Mouse (Mus musculus): ENCODE measurements around the gene Tsr1.

DNA sequence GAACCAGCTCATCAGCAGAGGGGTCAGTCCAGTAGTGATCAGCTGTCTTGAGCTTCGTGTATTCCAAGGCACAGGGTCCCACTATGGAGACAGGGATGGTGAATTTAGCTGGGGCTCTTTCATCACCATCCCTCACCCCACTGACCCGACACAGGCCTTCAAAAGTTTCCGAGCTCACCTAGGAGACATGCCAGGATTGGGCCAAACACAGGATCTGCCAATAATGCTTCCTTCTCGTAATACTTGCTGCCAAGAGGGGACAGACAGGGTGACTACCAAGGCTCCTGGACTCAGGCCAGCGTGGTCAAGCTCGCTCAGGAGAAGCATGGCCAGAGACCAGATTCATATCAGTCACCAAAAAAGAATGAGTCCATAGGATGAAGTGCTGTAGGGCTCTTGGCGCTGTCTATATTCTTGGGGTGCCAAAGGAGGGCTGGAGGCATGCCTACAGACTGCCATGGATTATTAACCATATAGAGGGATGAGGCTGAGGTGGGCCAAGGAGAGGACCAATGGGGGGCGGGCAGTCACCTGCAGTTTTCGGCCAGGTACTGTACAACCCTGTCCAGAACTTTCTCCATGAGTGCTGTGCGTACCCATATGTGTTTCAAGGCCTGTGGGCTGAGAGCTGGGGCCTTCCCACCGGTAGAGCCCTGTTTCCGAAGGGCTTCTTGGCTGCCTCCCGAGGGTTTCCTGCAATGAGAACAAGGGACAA is 29.7 kb upstream of the Tsr1 start:
- no peak for TF ChIP-seq CTCF (IDR thresholded peaks at IDR 0.05; ENCODE audit: extremely low read depth, insufficient read depth, low read length)
- no peak for TF ChIP-seq POLR2A (IDR thresholded peaks at IDR 0.05; ENCODE audit: extremely low read depth, insufficient read depth, low read length)
